Mouse (Mus musculus) midbrain, embryonic 12.5 days (tissue): ENCODE measurements at regions not wholly inside any gene's neighbourhood (a gene's known extent, or its start where the extent isn't known, plus 50 kb on each side); places are given as distances from the start of the nearest gene placed in this dataset.

ENCODE experiments used
- ATAC-seq: fragments of 200-750 bp; cut with Nextera tagmentation; 2 replicates; pipeline ENCODE4 v1.8.0; 2017; ENCODE audit warnings: low read depth, moderate TSS enrichment, moderate library complexity; ENCODE audit not compliant: low FRiP score
- H3K27ac ChIP-seq: fragments of 300-500 bp; sonication (generic); replicated peaks from 2 replicates; pipeline ENCODE4 v1.5.1; 2016; ENCODE audit warnings: mild to moderate bottlenecking
- H3K27me3 ChIP-seq: fragments of 300-500 bp; sonication (generic); 2 replicates; pipeline ENCODE4 v1.6.1; 2016; ENCODE audit warnings: mild to moderate bottlenecking
- H3K36me3 ChIP-seq: fragments of 300-500 bp; sonication (generic); 2 replicates; pipeline ENCODE4 v1.6.1; 2016
- H3K4me1 ChIP-seq: fragments of 300-500 bp; sonication (generic); 2 replicates; pipeline ENCODE4 v1.6.1; 2016
- H3K4me2 ChIP-seq: fragments of 300-500 bp; sonication (generic); replicated peaks from 2 replicates; pipeline ENCODE4 v1.6.1; 2016; ENCODE audit warnings: mild to moderate bottlenecking, moderate library complexity
- H3K4me3 ChIP-seq: fragments of 300-500 bp; sonication (generic); 2 replicates; pipeline ENCODE4 v1.5.1; 2016; ENCODE audit warnings: mild to moderate bottlenecking
- H3K9ac ChIP-seq: fragments of 300-500 bp; sonication (generic); replicated peaks from 2 replicates; pipeline ENCODE4 v1.6.1; 2016; ENCODE audit warnings: mild to moderate bottlenecking, moderate library complexity
- H3K9me3 ChIP-seq: fragments of 300-500 bp; sonication (generic); 2 replicates; pipeline ENCODE4 v1.6.1; 2016; ENCODE audit warnings: mild to moderate bottlenecking
- WGBS: fragments of 180-500 bp; shearing (Covaris S2); methylation state at CpG from one replicate; pipeline ENCODE4 v1.1.7; 2016; 5-methylcytosine and 5-hydroxymethylcytosine counted together

DNA sequence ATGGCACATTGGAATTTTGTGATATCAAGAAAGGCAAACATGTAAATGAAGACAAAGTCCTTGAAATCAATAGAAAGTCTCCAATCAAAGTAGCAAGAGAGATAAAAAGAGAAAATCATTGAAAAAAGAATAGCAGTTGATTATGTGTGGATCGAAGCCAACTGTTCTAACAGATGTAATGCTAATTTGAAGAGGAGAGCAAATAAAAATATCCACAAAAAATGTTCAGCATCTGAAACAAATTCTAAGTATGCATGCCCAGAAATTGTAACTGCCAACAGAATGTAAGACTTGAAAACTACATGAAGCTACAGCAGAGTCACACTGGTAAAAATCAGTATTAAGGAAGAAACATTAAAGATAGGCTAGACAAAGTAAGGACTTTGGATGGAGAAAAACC is 587.2 kb upstream of the Galntl6 start:
- Histone ChIP-seq H3K9me3 (no peaks in the 10 kb centered on the region), H3K4me3 (no peak overlapping the region), H3K4me2 (no peak overlapping the region), H3K4me1 (no peaks in the 10 kb centered on the region), H3K27ac (no peak overlapping the region), H3K36me3 (no peaks in the 10 kb centered on the region), H3K27me3 (no peaks in the 10 kb centered on the region), H3K9ac (no peak overlapping the region)
- WGBS, result 98% methylated on average over 1 of the region's 1 CpGs
- ATAC-seq, result no peak

DNA sequence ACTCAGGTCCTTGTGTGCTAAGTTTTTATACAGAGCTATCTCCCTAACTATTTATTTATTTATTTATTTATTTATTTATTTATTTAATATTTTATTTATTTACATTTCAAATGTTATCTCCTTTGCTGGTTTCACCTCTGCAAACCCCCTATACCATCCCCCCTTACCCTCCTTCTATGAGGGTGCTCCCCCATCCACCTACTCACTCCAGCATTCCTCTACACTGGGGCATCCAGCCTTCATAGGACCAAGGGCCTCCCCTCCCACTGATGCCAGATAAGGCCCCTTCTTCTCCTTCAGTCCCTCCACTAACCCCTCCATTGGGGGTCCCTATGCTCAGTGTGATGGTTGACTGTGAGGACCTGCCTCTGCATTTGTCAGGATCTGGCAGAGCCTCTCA is 579.0 kb upstream of the Galntl6 start:
- H3K4me3 ChIP-seq, result no peak overlapping the region
- H3K4me1 ChIP-seq, result no peaks in the 10 kb centered on the region
- no peak for ATAC-seq
- H3K36me3 ChIP-seq, result no peaks in the 10 kb centered on the region
- no peaks in the 10 kb centered on the region for H3K9me3 ChIP-seq
- no peaks in the 10 kb centered on the region for H3K27me3 ChIP-seq
- no peak overlapping the region for H3K4me2 ChIP-seq
- H3K27ac ChIP-seq, result no peak overlapping the region
- H3K9ac ChIP-seq, result no peak overlapping the region

DNA sequence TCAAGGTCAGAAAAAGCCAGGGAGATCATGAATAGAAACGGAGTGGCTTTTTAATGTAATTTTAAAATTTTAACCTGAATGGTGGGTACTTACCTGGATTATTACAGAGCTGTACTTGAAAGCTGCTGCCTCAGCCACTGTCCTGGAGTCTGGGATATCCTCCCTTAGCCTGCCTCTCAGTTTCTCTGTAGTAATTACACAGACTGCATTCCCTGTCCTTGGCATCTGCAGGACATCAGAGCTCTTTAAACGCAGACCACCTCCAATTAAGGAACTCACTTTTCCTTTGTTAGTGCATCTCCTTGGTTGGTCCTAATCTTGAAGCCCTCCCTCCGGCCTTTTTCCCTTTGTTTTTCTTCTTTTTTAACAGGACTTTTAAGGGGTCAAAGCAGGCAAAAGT is 565.8 kb upstream of the Galntl6 start:
- H3K4me3 ChIP-seq, result no peak overlapping the region
- no peaks in the 10 kb centered on the region for H3K9me3 ChIP-seq
- H3K4me2 ChIP-seq, result no peak overlapping the region
- 6% methylated on average over 3 of the region's 3 CpGs for WGBS
- H3K9ac ChIP-seq, result no peak overlapping the region
- no peak for ATAC-seq
- H3K36me3 ChIP-seq, result no peaks in the 10 kb centered on the region
- H3K4me1 ChIP-seq, result no peaks in the 10 kb centered on the region
- no peak overlapping the region for H3K27ac ChIP-seq
- no peaks in the 10 kb centered on the region for H3K27me3 ChIP-seq

GRCm38 (mm10) chr8:59474195-59474594 is 561.8 kb upstream of the Galntl6 start:
- 86% methylated on average over 1 of the region's 1 CpGs for WGBS
- H3K4me3 ChIP-seq, result no peak overlapping the region
- no peak overlapping the region for H3K27ac ChIP-seq
- no peaks in the 10 kb centered on the region for H3K9me3 ChIP-seq
- no peaks in the 10 kb centered on the region for H3K27me3 ChIP-seq
- H3K9ac ChIP-seq, result no peak overlapping the region
- no peaks in the 10 kb centered on the region for H3K36me3 ChIP-seq
- H3K4me2 ChIP-seq, result no peak overlapping the region
- no peak for ATAC-seq
- no peaks in the 10 kb centered on the region for H3K4me1 ChIP-seq

DNA sequence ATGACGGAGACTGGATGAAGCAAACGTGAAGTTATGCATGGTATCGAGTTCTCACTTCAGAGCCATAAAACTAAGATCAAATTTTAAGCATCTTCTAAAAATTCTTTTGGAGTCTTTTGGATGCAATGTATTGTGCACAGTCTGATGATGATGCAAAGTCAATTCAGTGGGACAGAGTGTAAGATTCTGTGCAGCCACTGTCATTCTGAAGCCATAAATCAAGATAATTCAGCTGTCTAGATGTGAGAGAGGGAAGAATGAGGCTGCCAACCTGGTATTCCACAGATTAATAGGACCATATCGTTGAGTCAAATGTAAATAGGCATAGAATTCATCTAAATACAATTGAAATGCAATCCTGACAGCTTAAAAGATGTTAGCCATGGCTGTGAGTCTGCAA is 536.2 kb upstream of the Galntl6 start:
- WGBS, result 75% methylated on average over 4 of the region's 4 CpGs
- H3K4me2 ChIP-seq, result no peak overlapping the region
- ATAC-seq, result no peak

GRCm38 (mm10) chr8:59403659-59404058 is 491.2 kb upstream of the Galntl6 start:
- Histone ChIP-seq H3K4me1 (no peaks in the 10 kb centered on the region), H3K9me3 (no peaks in the 10 kb centered on the region), H3K9ac (no peak overlapping the region), H3K36me3 (no peaks in the 10 kb centered on the region), H3K4me3 (no peak overlapping the region), H3K4me2 (no peak overlapping the region), H3K27me3 (no peaks in the 10 kb centered on the region), H3K27ac (no peak overlapping the region)
- ATAC-seq, result peak; percentile 86

More for the DNA sequence above, 536.2 kb upstream of the Galntl6 start:
- Histone ChIP-seq H3K4me1 (no peaks in the 10 kb centered on the region), H3K27me3 (no peaks in the 10 kb centered on the region), H3K9me3 (no peaks in the 10 kb centered on the region), H3K27ac (no peak overlapping the region), H3K9ac (no peak overlapping the region), H3K4me3 (no peak overlapping the region), H3K36me3 (no peaks in the 10 kb centered on the region)

DNA sequence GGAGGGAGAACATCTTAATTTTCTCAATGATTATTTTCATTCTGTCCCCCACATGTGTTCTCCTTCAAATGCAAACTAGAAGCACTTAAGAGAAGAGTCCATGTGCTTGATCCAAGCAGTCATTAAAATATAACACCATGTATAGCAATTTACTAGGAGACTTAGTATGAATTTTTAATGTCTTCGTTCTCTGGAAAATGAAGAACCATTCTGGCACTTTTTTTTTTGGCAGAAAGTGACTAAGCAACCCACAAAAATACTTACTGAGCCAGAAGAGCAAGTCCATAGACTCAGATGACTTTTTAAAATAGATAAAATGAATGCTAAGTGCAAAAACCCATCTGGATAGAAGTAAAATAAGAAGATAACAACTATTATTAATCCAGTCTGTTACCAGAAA is 477.3 kb upstream of the Galntl6 start:
- H3K9me3 ChIP-seq, result no peaks in the 10 kb centered on the region
- no peak overlapping the region for H3K4me2 ChIP-seq
- H3K9ac ChIP-seq, result no peak overlapping the region
- ATAC-seq, result no peak
- WGBS, result 72% methylated on average over 1 of the region's 1 CpGs
- no peak overlapping the region for H3K27ac ChIP-seq
- H3K27me3 ChIP-seq, result no peaks in the 10 kb centered on the region
- H3K4me1 ChIP-seq, result no peaks in the 10 kb centered on the region
- no peaks in the 10 kb centered on the region for H3K36me3 ChIP-seq
- H3K4me3 ChIP-seq, result no peak overlapping the region

DNA sequence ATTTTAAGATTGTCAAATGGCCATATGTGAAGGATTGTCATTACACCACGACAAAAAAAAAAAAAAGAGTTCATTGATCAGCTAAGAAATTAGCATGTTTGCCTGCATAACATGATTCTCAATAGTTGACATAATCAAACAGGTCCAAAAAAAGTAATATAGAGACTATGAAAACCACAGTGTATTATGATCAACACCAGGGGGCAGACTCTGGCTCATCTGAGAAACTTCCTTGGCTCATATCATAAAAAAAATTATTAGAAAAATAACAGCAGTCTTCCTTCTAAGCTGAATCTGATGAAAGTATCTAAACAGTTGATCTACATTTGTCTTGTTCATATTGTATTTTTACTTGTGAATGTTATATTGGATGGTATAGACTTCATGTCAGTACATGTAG is 472.3 kb upstream of the Galntl6 start:
- H3K4me3 ChIP-seq, result no peak overlapping the region
- no peak for ATAC-seq
- no peak overlapping the region for H3K9ac ChIP-seq
- H3K36me3 ChIP-seq, result no peaks in the 10 kb centered on the region
- no peak overlapping the region for H3K27ac ChIP-seq
- no peaks in the 10 kb centered on the region for H3K4me1 ChIP-seq
- WGBS, result 62% methylated on average over 1 of the region's 1 CpGs
- no peaks in the 10 kb centered on the region for H3K9me3 ChIP-seq
- no peaks in the 10 kb centered on the region for H3K27me3 ChIP-seq
- H3K4me2 ChIP-seq, result no peak overlapping the region

GRCm38 (mm10) chr8:59352983-59353382 is 440.5 kb upstream of the Galntl6 start:
- WGBS, result 73% methylated on average over 3 of the region's 3 CpGs
- H3K36me3 ChIP-seq, result no peaks in the 10 kb centered on the region
- H3K9ac ChIP-seq, result no peak overlapping the region
- no peaks in the 10 kb centered on the region for H3K4me1 ChIP-seq
- H3K27me3 ChIP-seq, result no peaks in the 10 kb centered on the region
- ATAC-seq, result peak; percentile 66; the same call in 1 of the 2 replicates
- no peak overlapping the region for H3K4me3 ChIP-seq
- H3K9me3 ChIP-seq, result no peaks in the 10 kb centered on the region
- no peak overlapping the region for H3K4me2 ChIP-seq
- no peak overlapping the region for H3K27ac ChIP-seq

GRCm38 (mm10) chr8:59334990-59335389 is 422.6 kb upstream of the Galntl6 start:
- H3K4me2 ChIP-seq, result no peak overlapping the region
- H3K36me3 ChIP-seq, result no peaks in the 10 kb centered on the region
- no peak for ATAC-seq
- no peak overlapping the region for H3K9ac ChIP-seq
- no peaks in the 10 kb centered on the region for H3K27me3 ChIP-seq
- no peak overlapping the region for H3K27ac ChIP-seq
- H3K9me3 ChIP-seq, result no peaks in the 10 kb centered on the region
- no peaks in the 10 kb centered on the region for H3K4me1 ChIP-seq
- no peak overlapping the region for H3K4me3 ChIP-seq
